Mouse (Mus musculus): Measurements from ENCODE around the gene Bcl3. TPM values are rescaled to one million over a fixed set of nuclear protein-coding genes. Genes with fewer than 3 reads are reported as not detected.
A peak's percentile ranks its signal among the peaks of the same experiment; 100 is the strongest.
"Not testable (repeated sequence)": the region's sequence is repeated elsewhere in the genome, so short reads cannot be mapped to it uniquely, and the experiment has no call there.

Bcl3 gene
- total RNA-seq, 2 experiments from 2014 or later, result 15.5 TPM; not detected in 1

DNA sequence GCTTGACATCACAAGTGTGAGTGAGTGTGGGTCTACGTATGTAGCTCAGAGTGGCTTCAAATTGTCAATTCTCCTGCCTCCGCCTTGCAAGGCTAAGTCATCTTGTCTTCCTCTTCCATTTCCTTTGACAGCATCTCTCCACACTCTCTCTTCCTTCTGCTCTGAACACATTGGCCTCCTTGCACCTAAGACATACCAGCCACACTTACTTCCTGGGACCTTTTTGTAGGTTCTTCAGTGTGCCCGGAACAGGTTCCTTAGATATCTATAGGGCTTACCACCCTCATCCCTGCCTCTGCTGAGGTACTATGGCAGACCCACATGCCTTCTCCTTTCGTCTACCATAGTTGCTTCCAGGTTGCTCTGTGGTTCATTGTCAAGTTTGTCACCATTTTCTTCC lies 9.4 kb downstream of the Bcl3 start:
- ATAC-seq (replicated peaks; ENCODE audit: low FRiP score, poor library complexity, severe bottlenecking), result no peak

DNA sequence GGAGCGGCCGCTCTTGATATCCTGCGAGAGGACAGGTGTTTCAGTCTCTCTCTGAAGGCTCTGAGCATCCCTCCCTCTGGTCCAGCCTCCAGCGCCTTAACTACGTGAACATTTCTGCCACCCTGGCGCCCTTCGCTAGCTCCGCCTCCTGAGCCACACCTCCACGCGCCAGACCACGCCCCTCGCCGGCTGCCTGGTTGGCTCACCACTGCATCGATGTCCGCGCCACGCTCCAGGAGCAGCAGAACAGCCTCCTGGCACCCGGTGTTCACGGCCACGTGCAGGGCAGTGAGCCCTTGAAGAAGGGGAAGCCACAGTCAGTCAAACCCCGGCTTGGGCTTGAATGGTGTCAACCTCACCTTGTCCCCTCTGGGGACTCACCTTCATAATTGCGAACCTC lies 11.5 kb downstream of the Bcl3 start:
- no peak for ATAC-seq (replicated peaks; ENCODE audit: low FRiP score, poor library complexity, severe bottlenecking)

DNA sequence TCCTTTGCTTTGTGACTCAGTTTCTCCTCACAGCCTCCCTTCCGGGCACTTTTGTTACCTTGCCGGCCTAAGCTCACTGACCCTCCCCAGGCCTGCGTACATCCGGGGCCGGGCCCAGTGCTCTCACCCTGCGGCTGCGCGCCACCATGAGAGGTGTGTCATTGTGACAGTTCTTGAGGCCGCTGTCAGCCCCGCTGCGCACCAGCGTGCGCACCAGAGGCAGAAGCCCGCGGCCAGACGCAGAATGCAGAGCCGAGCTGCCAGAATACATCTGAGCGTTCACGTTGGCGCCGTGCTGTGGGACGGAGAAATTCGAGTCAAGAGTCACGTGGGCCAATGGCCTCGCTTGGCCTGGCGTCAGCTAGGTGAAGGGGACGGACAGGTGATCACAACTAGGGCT lies 13.2 kb downstream of the Bcl3 start:
- ATAC-seq (replicated peaks; ENCODE audit: low FRiP score, poor library complexity, severe bottlenecking), result no peak

GRCm38 (mm10) chr7:19806356-19806969 lies 16.1 kb downstream of the Bcl3 start:
- ATAC-seq (replicated peaks; ENCODE audit: low FRiP score, poor library complexity, severe bottlenecking), result no peak

DNA sequence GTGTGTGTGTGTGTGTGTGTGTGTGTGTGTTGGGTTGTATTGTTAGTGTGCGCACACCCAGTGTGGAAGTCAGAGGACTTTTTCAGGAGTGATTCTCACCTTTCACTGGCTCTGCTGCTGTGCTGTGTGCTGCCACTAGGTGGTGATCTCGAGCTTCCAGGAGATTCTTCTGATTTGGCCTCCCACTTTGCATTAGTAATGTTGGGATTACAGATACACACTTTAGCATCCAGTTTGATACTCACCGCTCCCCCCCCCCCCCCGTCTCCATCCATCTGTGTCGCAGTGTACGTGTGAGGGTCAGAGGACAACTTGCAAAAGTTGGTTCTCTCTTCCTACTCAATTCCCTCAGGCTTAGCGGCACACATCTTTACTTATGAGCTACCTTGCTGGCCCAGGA lies 19.6 kb downstream of the Bcl3 start:
- 0 out of 2 replicates have a peak, but pooled peaks have one; percentile 49 for ATAC-seq (replicated peaks; ENCODE audit: low FRiP score, poor library complexity, severe bottlenecking)

- ATAC-seq (replicated peaks; ENCODE audit: low FRiP score, poor library complexity, severe bottlenecking), result no peak
These were observed 21.8 kb downstream of the Bcl3 start for GRCm38 (mm10) chr7:19800764-19801163.

DNA sequence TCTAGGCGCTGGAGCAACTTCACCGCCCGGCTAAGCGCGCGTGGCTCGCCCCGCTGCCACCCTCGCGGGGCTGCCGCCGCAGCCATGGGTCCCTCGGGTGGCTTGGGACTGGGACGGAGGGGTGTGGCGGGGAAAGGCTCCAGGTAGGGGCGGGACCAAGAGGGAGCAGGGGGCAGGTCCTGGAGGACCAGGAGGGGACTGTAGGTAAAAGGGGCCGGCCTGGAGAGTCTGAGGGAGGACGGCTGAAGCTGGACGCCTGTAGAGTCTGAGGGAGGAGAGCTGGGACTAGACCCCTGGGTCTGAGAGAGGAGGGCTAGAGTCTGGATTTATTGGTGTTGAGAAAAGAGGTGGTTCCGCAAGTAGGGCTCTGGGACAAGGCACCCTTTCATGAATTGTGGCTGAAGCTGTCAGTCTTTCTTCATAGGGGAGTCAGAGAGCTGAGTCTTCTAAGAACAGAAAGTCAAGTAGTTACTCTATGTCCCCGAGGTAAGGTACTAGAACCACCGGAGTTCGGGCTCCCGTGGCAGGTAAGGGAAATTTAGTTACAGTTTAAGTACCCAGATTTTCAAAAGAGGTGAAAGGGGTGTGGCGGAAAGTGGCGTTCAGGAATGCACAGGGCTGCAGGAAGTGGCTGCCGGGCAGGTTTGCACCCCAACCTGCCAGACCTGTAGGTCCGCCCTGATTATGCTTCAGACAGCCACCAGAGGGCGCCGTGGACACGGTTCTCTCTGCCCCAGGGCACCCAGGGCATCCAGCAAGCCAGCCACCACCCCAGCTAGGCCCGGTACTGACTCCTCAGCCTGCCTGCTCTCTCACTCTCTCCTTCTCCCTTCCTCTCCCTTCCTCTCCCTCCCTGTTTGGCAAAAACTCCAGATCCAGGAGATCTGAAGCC lies 25.6 kb downstream of the Bcl3 start, which contains the start of gene Cblc:
TSS of gene Cblc (minus strand) at position 113 of the 892 bp plus-strand sequence.
- ATAC-seq (replicated peaks; ENCODE audit: low FRiP score, poor library complexity, severe bottlenecking), result peak; percentile 78

DNA sequence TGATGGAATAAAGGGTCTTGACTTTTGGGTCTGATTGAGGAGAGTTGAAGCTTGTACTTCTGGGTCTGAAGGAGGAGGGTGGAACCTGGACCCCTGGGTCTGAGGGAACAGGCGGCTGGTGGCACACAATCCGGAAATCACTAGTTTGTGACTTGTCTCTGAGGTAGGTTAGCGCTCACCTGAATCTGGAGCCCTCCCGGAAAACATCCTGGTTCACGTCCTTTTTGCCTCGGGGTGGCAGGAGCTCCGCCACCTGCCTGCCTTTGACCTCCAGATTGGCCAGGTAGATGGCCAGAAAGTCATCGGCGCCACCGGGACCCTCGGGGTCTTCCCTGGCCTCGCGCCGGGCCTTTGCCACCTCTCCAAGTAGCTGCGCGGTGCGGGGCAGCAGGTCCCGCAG lies 26.3 kb downstream of the Bcl3 start:
- ATAC-seq (replicated peaks; ENCODE audit: low FRiP score, poor library complexity, severe bottlenecking), result no peak

DNA sequence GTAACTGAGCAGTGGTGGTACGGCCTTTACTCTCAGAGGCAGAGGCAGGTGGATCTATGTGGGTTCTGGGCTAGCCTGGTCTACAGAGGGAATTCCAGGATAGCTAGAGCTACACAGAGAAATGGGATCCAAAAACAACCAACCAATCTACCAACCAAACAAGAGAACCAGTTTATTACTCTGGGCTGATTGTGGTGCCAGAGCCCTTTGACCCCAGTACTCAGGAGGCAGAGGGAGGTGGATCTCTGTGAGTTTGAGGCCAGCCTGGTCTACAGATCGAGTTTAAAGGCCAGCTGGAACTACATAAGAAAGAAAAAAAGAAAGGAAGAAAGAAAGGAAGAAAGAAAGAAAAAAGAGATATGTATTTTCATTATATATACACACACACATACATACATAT lies 27.3 kb downstream of the Bcl3 start:
- ATAC-seq (replicated peaks; ENCODE audit: low FRiP score, poor library complexity, severe bottlenecking), result no peak

- ATAC-seq (replicated peaks; ENCODE audit: low FRiP score, poor library complexity, severe bottlenecking), result no peak
These were observed 29.6 kb downstream of the Bcl3 start for GRCm38 (mm10) chr7:19792701-19793630.

GRCm38 (mm10) chr7:19791504-19791903 lies 31.1 kb downstream of the Bcl3 start:
- not testable (repeated sequence) for ATAC-seq (replicated peaks; ENCODE audit: low FRiP score, poor library complexity, severe bottlenecking)

DNA sequence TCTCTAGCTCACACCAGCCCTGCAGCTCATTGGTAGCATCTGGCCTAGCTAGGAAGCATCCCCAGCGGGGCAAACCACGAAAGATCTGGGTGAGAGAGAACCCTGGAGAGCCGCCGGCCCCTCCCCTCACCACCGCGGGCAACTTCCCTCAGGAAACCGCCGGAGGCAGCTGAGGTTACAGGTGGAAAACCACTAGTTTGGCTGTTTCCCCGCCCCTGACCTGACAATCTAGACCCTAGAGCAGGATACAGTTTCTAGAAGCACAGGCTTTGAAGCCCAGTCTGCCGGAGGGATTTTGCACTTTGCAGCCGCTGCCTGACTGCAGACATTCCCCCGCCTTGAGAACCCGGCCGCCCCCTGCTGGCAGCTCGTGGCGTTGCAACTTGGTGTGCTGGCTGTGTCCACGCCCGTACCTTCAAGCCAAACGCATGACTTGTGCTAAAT lies 32.6 kb downstream of the Bcl3 start:
- peak; percentile 76 for ATAC-seq (replicated peaks; ENCODE audit: low FRiP score, poor library complexity, severe bottlenecking)

DNA sequence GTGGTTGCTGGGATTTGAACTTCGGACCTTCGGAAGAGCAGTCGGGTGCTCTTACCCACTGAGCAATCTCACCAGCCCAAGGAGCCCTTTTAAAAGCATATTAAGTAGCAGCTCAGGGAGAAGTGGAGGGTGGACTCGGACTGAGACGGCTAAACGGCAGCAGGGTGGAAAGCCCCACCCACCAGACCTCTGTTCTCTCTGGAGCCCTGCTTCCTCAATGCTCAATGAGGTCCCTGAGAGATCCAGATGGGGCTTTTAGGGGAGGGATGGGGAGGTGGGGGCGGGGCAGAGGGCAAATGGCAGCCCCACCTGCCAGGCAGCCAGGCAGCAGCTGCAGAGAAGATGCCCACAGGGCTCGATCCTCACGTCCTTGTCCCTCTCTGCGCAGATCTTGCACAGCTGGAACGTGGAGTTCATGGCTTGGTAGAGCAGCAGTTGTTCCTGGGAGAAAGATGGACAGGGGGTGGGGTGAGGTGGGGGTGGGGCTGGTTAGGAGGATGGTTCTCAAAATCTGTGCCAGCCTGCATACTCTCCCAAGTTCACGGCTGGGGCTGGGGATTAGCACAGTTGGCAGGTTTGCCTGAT lies 36.6 kb downstream of the Bcl3 start:
- no peak for ATAC-seq (replicated peaks; ENCODE audit: low FRiP score, poor library complexity, severe bottlenecking)

GRCm38 (mm10) chr7:19784764-19785535 lies 37.6 kb downstream of the Bcl3 start:
- no peak for ATAC-seq (replicated peaks; ENCODE audit: low FRiP score, poor library complexity, severe bottlenecking)

DNA sequence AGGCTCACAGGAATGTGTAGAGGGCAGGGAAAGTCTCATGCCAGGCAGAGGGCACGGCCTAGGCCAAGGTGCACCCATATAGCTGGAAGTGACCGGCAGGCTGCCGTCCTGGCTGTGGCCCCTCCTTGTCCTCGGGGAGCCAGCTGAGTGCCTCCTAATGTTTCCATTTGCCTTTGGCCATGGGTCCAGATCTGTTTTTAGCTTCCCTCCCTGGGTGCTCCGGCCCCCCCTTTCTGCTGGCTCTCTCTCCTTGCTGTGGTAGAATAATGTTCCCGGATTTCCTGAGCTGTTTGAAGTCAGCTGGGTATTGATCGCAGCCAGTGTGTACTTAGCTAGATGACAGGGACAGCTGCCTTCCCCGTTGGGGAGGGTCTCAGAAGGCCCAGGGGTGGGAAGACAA lies 38.9 kb downstream of the Bcl3 start:
- ATAC-seq (replicated peaks; ENCODE audit: low FRiP score, poor library complexity, severe bottlenecking), result no peak

DNA sequence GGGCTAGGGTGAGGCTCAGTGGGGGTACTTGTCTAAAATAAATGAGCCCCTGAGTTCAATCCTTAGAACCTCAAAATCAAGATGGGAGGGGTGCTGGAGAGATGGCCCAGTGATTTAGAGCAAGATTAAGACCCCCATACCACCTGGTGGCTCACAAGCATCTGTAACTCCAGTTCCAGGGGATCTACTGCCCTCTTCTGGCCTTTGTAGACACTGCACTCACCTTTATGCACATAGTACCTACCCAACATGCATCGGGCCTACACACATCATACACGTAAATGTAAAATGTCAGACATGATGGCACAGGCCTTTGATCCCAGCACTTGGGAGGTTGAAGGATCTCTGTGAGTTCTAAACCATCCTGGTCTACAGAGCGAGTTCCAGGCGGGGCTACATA lies 39.9 kb downstream of the Bcl3 start:
- no peak for ATAC-seq (replicated peaks; ENCODE audit: low FRiP score, poor library complexity, severe bottlenecking)

DNA sequence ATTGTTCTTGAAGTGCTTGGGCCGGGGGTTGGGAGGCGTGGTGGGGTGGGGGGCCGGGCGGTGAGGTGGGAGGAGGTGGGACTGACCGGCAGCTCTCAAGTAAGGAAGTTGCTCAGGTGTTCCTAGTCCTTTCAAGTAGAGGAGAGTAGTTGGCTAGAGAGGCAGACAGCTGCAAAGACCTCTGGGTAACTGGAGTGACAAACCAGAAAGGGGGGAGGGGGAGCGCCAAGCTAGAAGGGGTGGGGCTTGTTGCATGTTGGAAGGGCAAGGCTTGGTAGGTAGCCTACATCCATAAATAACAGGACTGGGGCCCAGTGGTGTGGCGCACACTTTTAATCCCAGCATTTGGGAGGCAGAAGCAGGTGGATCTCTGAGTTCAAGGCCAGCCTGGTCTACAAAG lies 40.8 kb downstream of the Bcl3 start:
- ATAC-seq (replicated peaks; ENCODE audit: low FRiP score, poor library complexity, severe bottlenecking), result no peak

- ATAC-seq (replicated peaks; ENCODE audit: low FRiP score, poor library complexity, severe bottlenecking), result no peak
These were observed 42.7 kb downstream of the Bcl3 start for GRCm38 (mm10) chr7:19779903-19780302.

DNA sequence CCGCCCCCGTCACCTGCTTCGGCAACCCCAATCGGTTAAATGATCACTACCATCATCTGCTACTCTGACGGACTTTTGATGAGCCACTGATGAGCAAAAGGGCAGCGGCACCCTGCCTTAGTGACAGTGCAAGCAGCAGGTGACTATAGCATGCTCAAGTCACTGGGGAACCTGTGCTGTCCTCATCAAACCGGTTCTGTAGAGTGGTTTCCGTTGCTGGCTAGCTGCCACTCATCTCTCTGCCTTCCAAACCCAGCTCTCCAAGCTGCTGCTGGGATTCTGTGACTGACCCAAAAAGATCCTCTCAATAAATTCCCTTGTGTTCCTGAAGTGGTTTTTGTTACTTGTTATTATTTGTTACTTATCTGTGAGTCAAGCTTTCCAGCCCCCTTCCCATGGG lies 43.9 kb downstream of the Bcl3 start:
- ATAC-seq (replicated peaks; ENCODE audit: low FRiP score, poor library complexity, severe bottlenecking), result no peak

Data from erythroid progenitor cell, adult 5-6 weeks (primary cell).